Mouse (Mus musculus) bone marrow, adult 2 months (tissue): ENCODE measurements around the gene Jpt2.

Experiments used
- CTCF ChIP-seq: fragments of 200-500 bp; IDR thresholded peaks from 2 replicates; pipeline ENCODE4 v1.5.1; 2011; ENCODE audit warnings: low read length, control low read depth; ENCODE audit not compliant: control insufficient read depth, insufficient read depth
- POLR2A ChIP-seq: fragments of 200-500 bp; IDR thresholded peaks from 2 replicates; pipeline ENCODE4 v1.6.1; 2011; ENCODE audit warnings: low read depth, mild to moderate bottlenecking, control low read depth, low read length, borderline replicate concordance; ENCODE audit not compliant: control insufficient read depth

DNA sequence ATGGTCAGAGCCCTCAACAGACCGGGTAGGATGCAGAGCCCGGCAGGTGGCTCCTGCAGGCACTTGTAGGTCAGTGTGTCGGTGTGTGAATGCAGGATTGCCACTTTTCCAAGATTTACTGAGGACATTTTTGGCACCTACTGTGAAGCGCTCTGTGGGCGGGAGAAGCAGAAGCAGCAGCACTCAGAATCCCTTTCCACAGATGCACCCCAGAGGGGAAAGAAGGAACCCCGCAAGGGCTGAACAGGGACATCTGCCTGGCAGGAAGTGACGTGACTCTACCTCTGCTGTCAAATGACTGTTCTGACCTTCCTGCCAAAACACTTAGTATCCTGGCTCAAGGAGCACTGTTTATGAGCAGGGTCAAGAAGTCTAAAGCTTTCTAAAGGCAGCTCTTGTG, 17.5 kb downstream of the Jpt2 start:
- TF ChIP-seq POLR2A (no peak), CTCF (no peak)
